Mouse (Mus musculus): ENCODE measurements around the gene Cog1. TPM values are rescaled to one million over a fixed set of nuclear protein-coding genes. Genes with fewer than 3 reads are reported as not detected.

Gene Cog1
- 15.5 and 19.2 TPM in 2 replicates for polyA plus RNA-seq (2015; fragmentation: Nextera tagmentation; extraction: Ambion mirVana)

DNA sequence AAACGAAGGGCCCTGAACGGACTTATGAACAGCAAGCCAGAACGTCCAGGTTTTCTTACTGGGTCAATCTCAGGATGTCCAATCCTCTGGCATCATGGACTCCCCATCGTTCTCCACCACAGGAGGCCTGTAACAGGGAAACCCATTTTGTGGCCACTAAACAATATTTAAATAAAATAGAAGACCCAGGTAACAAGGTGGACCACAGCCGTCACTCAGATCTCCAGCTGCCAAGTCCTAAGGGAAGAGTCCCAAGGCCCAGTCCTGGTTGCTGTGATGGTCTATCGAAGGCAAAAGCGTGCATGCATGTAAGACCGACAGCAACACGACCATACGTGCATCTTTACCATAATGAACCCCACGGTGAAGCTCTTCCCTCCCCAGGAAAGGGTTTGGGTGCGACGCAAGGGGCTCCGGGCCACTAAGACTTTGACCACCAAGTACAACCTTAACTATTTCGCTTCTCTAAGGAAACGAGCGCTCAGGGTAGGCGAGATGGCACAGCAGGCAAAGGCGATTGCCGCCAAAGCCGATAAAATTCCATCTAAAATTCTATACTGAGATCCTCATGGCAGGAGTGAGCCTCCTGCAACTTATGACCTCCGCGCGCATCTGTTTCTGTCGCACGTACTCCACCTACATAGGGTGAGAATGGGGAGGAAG is at the start of gene Cog1:
Gene Cog1 (plus strand): TSS at position 480 of the 663 bp plus-strand sequence.
- ATAC-seq (replicated peaks; ENCODE audit: insufficient number of reproducible peaks, insufficient read depth, low FRiP score, low read depth), result no peak
- no peaks in the 10 kb centered on the region for H3K27me3 ChIP-seq
- peak within 1 kb of the TSS; percentile 71 for H3K4me2 ChIP-seq
- H3K4me1 ChIP-seq (replicated peaks), result peaks cover 15% of the 10 kb centered on the region
- H3K36me3 ChIP-seq, result peaks cover 17% of the 10 kb centered on the region
- H3K9me3 ChIP-seq (replicated peaks), result no peaks in the 10 kb centered on the region
- WGBS, result 37% methylated on average over 26 of the region's 26 CpGs
- H3K4me3 ChIP-seq, result peak within 1 kb of the TSS; percentile 87
- peak within 1 kb of the TSS; percentile 92 for H3K9ac ChIP-seq
- peak within 1 kb of the TSS; percentile 80 for H3K27ac ChIP-seq

DNA sequence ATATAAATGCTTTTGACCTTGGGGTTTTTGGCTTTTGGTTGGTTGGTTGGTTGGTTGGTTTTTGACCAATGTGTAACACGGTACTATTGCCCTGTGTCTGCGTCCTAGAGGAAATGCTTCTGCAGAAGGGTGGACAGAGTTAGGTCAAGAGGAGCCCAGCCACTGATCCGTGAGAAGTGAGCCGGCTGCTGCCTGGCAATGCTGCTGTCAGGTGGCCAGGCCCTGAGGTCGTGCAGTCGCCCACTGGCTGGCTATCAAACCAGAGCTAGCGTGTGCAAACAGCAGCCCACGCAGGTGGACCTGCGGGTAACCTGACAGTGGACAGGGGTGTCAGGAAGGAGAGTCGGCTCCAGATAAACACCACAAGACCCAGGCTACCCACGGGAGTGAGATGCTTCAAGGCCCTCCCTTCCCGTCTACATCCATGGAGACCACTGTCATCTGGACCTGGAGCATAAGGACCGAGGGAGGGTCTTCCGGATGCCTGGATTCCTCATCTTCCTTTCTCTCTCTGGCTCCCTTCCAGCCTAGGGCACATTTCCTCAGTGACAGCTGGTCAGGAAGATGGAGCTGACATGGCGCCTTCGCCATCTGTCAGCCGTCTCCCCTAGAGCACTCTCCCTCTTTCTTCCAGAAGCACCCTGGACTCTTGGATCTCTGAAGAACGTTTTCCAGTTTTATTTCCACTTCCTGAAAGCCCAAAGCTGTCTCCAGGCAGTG is 48.3 kb upstream of the Cog1 start:
- no peaks in the 10 kb centered on the region for H3K9me3 ChIP-seq (replicated peaks)
- H3K4me3 ChIP-seq, result no peak overlapping the region
- no peaks in the 10 kb centered on the region for H3K4me1 ChIP-seq (replicated peaks)
- no peak for ATAC-seq (replicated peaks; ENCODE audit: insufficient number of reproducible peaks, insufficient read depth, low FRiP score, low read depth)
- no peaks in the 10 kb centered on the region for H3K27me3 ChIP-seq
- no peak overlapping the region for H3K27ac ChIP-seq
- no peak overlapping the region for H3K4me2 ChIP-seq
- H3K36me3 ChIP-seq, result no peaks in the 10 kb centered on the region
- no peak overlapping the region for H3K9ac ChIP-seq
- WGBS, result 77% methylated on average over 18 of the region's 18 CpGs

GRCm38 (mm10) chr11:113601616-113602343 is 47.2 kb upstream of the Cog1 start:
- no peak overlapping the region for H3K4me3 ChIP-seq

GRCm38 (mm10) chr11:113607556-113607955 is 41.4 kb upstream of the Cog1 start:
- Histone ChIP-seq H3K9me3 (replicated peaks) (no peaks in the 10 kb centered on the region), H3K9ac (no peak overlapping the region), H3K4me3 (no peak overlapping the region), H3K36me3 (no peaks in the 10 kb centered on the region), H3K27ac (no peak overlapping the region), H3K4me2 (no peak overlapping the region), H3K27me3 (no peaks in the 10 kb centered on the region), H3K4me1 (replicated peaks) (peaks cover 10% of the 10 kb centered on the region)
- WGBS, result 90% methylated on average over 12 of the region's 12 CpGs
- ATAC-seq (replicated peaks; ENCODE audit: insufficient number of reproducible peaks, insufficient read depth, low FRiP score, low read depth), result no peak

More at GRCm38 (mm10) chr11:113601616-113602343, 47.2 kb upstream of the Cog1 start:
- Histone ChIP-seq H3K27me3 (no peaks in the 10 kb centered on the region), H3K9ac (no peak overlapping the region), H3K4me1 (replicated peaks) (no peaks in the 10 kb centered on the region), H3K9me3 (replicated peaks) (no peaks in the 10 kb centered on the region), H3K27ac (no peak overlapping the region), H3K36me3 (no peaks in the 10 kb centered on the region), H3K4me2 (no peak overlapping the region)
- 63% methylated on average over 12 of the region's 12 CpGs for WGBS
- no peak for ATAC-seq (replicated peaks; ENCODE audit: insufficient number of reproducible peaks, insufficient read depth, low FRiP score, low read depth)

GRCm38 (mm10) chr11:113609581-113609980 is 39.4 kb upstream of the Cog1 start:
- 82% methylated on average over 5 of the region's 5 CpGs for WGBS
- ATAC-seq (replicated peaks; ENCODE audit: insufficient number of reproducible peaks, insufficient read depth, low FRiP score, low read depth), result no peak
- Histone ChIP-seq H3K4me3 (no peak overlapping the region), H3K36me3 (no peaks in the 10 kb centered on the region), H3K27me3 (no peaks in the 10 kb centered on the region), H3K9ac (no peak overlapping the region), H3K4me2 (no peak overlapping the region), H3K27ac (no peak overlapping the region), H3K4me1 (replicated peaks) (peaks cover 10% of the 10 kb centered on the region), H3K9me3 (replicated peaks) (no peaks in the 10 kb centered on the region)

- no peak overlapping the region for H3K4me2 ChIP-seq
- no peak overlapping the region for H3K4me3 ChIP-seq
- no peak overlapping the region for H3K27ac ChIP-seq
- WGBS, result 64% methylated on average over 5 of the region's 5 CpGs
- peaks cover 10% of the 10 kb centered on the region for H3K4me1 ChIP-seq (replicated peaks)
- no peaks in the 10 kb centered on the region for H3K36me3 ChIP-seq
- no peak for ATAC-seq (replicated peaks; ENCODE audit: insufficient number of reproducible peaks, insufficient read depth, low FRiP score, low read depth)
- no peaks in the 10 kb centered on the region for H3K9me3 ChIP-seq (replicated peaks)
- H3K9ac ChIP-seq, result no peak overlapping the region
- no peaks in the 10 kb centered on the region for H3K27me3 ChIP-seq
These were observed 38.7 kb upstream of the Cog1 start for GRCm38 (mm10) chr11:113610266-113610665.

DNA sequence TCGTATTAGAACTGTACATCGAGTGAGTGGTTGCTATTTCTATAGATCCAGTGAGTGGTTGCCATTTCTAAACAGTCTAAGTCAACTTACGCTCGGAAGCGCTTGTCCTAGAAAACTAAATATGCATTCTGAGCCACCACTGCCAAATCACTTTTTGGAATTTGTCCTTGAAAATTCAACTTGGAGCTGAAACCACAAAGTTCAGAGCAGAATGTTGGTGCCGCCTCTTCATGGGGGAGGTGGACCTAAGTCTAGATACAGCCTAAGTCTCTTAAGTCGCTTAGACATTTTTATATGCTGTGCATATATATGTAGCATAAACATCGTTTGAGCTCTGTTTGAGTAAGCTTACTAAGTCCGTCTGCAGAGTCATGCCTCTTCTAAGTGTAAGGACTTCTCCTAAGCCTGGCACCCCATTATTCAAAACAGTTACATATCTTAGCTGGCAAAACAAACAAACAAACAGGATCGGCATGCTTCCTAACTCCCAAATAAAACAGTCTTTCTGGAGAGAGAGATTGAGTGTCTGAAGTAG is 37.8 kb upstream of the Cog1 start:
- WGBS, result 78% methylated on average over 10 of the region's 10 CpGs
- Histone ChIP-seq H3K9ac (no peak overlapping the region), H3K4me2 (no peak overlapping the region; the same call in 1 of the 2 replicates), H3K4me1 (replicated peaks) (peaks cover 10% of the 10 kb centered on the region), H3K4me3 (0 out of 2 replicates have a peak overlapping the region, but pooled peaks have one; percentile 32), H3K27me3 (no peaks in the 10 kb centered on the region), H3K9me3 (replicated peaks) (no peaks in the 10 kb centered on the region), H3K27ac (0 out of 2 replicates have a peak overlapping the region, but pooled peaks have one; percentile 42), H3K36me3 (no peaks in the 10 kb centered on the region)
- ATAC-seq (replicated peaks; ENCODE audit: insufficient number of reproducible peaks, insufficient read depth, low FRiP score, low read depth), result no peak

GRCm38 (mm10) chr11:113611664-113612611 is 37.0 kb upstream of the Cog1 start:
- ATAC-seq (replicated peaks; ENCODE audit: insufficient number of reproducible peaks, insufficient read depth, low FRiP score, low read depth), result peak; percentile 55; the same call in 1 of the 2 replicates
- Histone ChIP-seq H3K27ac (peak overlapping the region; percentile 42; the same call in 1 of the 2 replicates), H3K9me3 (replicated peaks) (no peaks in the 10 kb centered on the region)

GRCm38 (mm10) chr11:113614476-113614875 is 34.5 kb upstream of the Cog1 start:
- peaks cover 20% of the 10 kb centered on the region for H3K4me1 ChIP-seq (replicated peaks)
- ATAC-seq (replicated peaks; ENCODE audit: insufficient number of reproducible peaks, insufficient read depth, low FRiP score, low read depth), result no peak
- 65% methylated on average over 6 of the region's 6 CpGs for WGBS
- no peak overlapping the region; the same call in 1 of the 2 replicates for H3K27ac ChIP-seq
- no peak overlapping the region for H3K4me2 ChIP-seq
- no peak overlapping the region for H3K4me3 ChIP-seq
- peaks cover 22% of the 10 kb centered on the region for H3K27me3 ChIP-seq
- H3K9me3 ChIP-seq (replicated peaks), result no peaks in the 10 kb centered on the region
- no peak overlapping the region for H3K9ac ChIP-seq
- no peaks in the 10 kb centered on the region for H3K36me3 ChIP-seq

More at GRCm38 (mm10) chr11:113611664-113612611, 37.0 kb upstream of the Cog1 start:
- Histone ChIP-seq H3K4me1 (replicated peaks) (peaks cover 10% of the 10 kb centered on the region), H3K4me3 (peak overlapping the region; percentile 32), H3K27me3 (no peaks in the 10 kb centered on the region; the same call in 1 of the 2 replicates), H3K36me3 (no peaks in the 10 kb centered on the region), H3K9ac (0 out of 2 replicates have a peak overlapping the region, but pooled peaks have one; percentile 14), H3K4me2 (peak overlapping the region; percentile 58)
- 11% methylated on average over 24 of the region's 24 CpGs for WGBS
